Mouse (Mus musculus) CH12.LX (cell line): ENCODE measurements around the gene Bicdl2.

Source experiments
- CHD1 ChIP-seq: IDR thresholded peaks from 2 replicates; pipeline ENCODE4 v1.6.1; 2012; ENCODE audit warnings: low read depth, low read length, improper control_type of control experiment, inconsistent platforms
- CTCF ChIP-seq, 2 experiments: IDR thresholded peaks in 1 of 2; conservative IDR thresholded peaks in 1 of 2; 2 replicates each; pipeline ENCODE4 v1.5.1; 2011 to 2012; ENCODE audit warnings: low read depth in 2 of 2, low read length in 2 of 2, improper control_type of control experiment in 1 of 2, inconsistent platforms in 1 of 2, mild to moderate bottlenecking in 1 of 2, moderate library complexity in 1 of 2
- ETS1 ChIP-seq: conservative IDR thresholded peaks from 2 replicates; pipeline ENCODE4 v1.6.1; 2012; ENCODE audit warnings: low read depth, mild to moderate bottlenecking, inconsistent platforms, low read length, improper control_type of control experiment, moderate library complexity
- IRF4 ChIP-seq: IDR thresholded peaks from 2 replicates; pipeline ENCODE4 v1.6.1; 2014; ENCODE audit warnings: low read depth, mild to moderate bottlenecking, inconsistent platforms, low read length, improper control_type of control experiment
- POLR2A ChIP-seq: IDR thresholded peaks from 2 replicates; pipeline ENCODE4 v1.6.1; 2011; ENCODE audit warnings: low read depth, mild to moderate bottlenecking, improper control_type of control experiment, low read length
- SIN3A ChIP-seq: IDR thresholded peaks from 2 replicates; pipeline ENCODE4 v1.6.1; 2012; ENCODE audit warnings: low read length, improper control_type of control experiment, inconsistent platforms
- USF1 ChIP-seq: IDR thresholded peaks from 2 replicates; pipeline ENCODE4 v1.6.1; 2014; ENCODE audit warnings: low read depth, mild to moderate bottlenecking, inconsistent platforms, low read length, improper control_type of control experiment
- ZC3H11A ChIP-seq: IDR thresholded peaks from 2 replicates; pipeline ENCODE4 v1.6.1; 2012; ENCODE audit warnings: low read depth, mild to moderate bottlenecking, inconsistent platforms, low read length, improper control_type of control experiment
- ZKSCAN1 ChIP-seq: IDR thresholded peaks from 2 replicates; pipeline ENCODE4 v1.6.1; 2012; ENCODE audit warnings: low read depth, inconsistent platforms, low read length, improper control_type of control experiment, borderline replicate concordance
- ZNF384 ChIP-seq: IDR thresholded peaks from 2 replicates; pipeline ENCODE4 v1.6.1; 2012; ENCODE audit warnings: low read depth, low read length, improper control_type of control experiment, inconsistent platforms

- TF ChIP-seq ZNF384 (no peak), USF1 (no peak), ZKSCAN1 (no peak), CTCF (conservative IDR thresholded peaks at IDR 0.05 in 1 of 2, IDR thresholded peaks at IDR 0.05 in 1 of 2; ENCODE audit: low read depth in 2 of 2, low read length in 2 of 2) (no peak), POLR2A (no peak), ETS1 (no peak), CHD1 (no peak), ZC3H11A (no peak), SIN3A (no peak), IRF4 (no peak)
Observed at GRCm38 (mm10) chr17:23683856-23684672, 23.8 kb downstream of the Bicdl2 start, which contains the start of gene Cldn9.
